Mouse (Mus musculus): ENCODE measurements around the gene Glis3.

DNA sequence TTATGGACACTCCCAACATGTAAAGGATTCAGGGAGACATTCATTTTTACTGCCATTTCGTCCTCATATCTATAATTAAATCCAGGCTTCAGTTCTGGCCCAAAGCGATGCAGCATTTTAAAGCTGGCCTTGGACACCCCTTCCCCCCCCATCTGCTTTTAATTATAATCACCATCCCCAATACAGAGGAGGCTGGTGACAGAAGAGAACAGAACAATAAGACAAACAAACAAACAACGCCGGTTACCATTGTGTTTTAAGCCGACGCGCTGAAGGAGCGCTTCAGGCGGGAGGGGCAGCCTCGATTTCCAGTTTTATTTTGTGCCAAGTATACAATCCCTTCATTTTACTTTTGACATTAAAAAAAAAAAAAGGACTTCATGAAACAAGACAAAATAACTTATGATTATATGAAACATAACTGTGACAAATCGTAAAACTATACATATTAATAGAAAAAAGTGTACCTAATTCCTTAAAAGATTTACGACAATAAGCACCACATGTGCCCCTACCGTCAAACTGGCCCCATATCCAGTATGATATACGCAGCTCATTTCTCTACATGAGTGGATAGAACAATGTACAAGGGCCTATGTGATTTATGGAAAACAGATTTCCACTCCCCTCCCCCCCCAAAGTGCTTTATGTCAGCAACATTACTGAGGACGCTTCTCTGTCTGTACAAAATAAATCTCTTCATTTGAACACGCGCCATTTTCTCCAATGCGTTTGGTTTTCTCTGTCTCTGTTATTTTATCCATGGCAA lies 420.8 kb downstream of the Glis3 start:
- TF ChIP-seq CTCF (IDR thresholded peaks at IDR 0.05; ENCODE audit: low read depth): no peak
- no peak for TF ChIP-seq EP300 (optimal IDR thresholded peaks at IDR 0.05)

Measured in stomach, postnatal 0 days (tissue).